Comparison of ENCODE assay signal across 10 mouse cellular contexts in the genomic region with DNA sequence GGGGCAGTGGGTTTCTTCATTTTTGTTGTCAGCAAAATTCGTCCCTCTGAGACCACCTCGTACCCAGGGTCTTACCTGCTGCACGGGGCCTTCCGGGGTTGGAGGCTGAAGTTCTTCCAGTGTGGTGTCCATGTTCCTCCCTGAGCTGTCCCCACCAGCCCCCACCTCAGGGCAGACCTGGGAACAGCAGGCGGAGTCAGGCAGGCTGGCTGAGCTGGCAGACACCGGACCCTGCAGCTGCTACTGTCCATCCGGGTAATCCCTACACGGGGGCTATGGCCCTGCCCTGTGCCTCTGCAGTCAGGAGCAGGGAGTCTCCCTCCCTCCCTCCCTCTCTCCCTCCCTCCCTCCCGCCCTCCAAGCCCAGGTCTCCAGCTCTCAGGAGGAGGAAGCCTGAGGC. TPM values are rescaled to one million over a fixed set of nuclear protein-coding genes. Genes with fewer than 3 reads are reported as not detected.
DNase-seq lines count a peak whose midpoint lies in the region; ATAC-seq and TF ChIP-seq lines count a peak whose summit lies in the region.
"Had no signal": no experiment of that assay in that cellular context is flagged by ENCODE, and none has a peak within 500 bp of the region (broad histone marks: within the 10 kb centered on the region; RNA-seq: fewer than 3 reads in every experiment).

No protein-coding gene starts in this region.

- H3K9ac ChIP-seq in heart, embryonic 15.5 days = no peak overlapping the region
- H3K9ac ChIP-seq in midbrain, embryonic 12.5 days (replicated peaks) = 0 out of 2 replicates have a peak overlapping the region, but pooled peaks have one; percentile 4
- no peak overlapping the region for H3K9ac ChIP-seq in midbrain, embryonic 13.5 days (replicated peaks)
- H3K9ac ChIP-seq in hindbrain, embryonic 12.5 days = peak overlapping the region; percentile 35
- no peak overlapping the region for H3K9ac ChIP-seq in stomach, postnatal 0 days (ENCODE audit: low read length)
- H3K9ac ChIP-seq: liver, embryonic 14.5 days had no signal

- no peak for TF ChIP-seq CTCF in stomach, postnatal 0 days (IDR thresholded peaks at IDR 0.05; ENCODE audit: low read depth)

- ATAC-seq in heart, embryonic 15.5 days (replicated peaks; ENCODE audit: insufficient number of reproducible peaks, insufficient read depth, low FRiP score, low read depth) = no peak
- ATAC-seq in midbrain, embryonic 12.5 days (ENCODE audit: low FRiP score, low read depth) = peak; percentile 17; the same call in 1 of the 2 replicates
- no peak for ATAC-seq in midbrain, embryonic 13.5 days
- no peak for ATAC-seq in hindbrain, embryonic 12.5 days (ENCODE audit: low FRiP score)
- ATAC-seq in stomach, postnatal 0 days (ENCODE audit: low FRiP score, low TSS enrichment) = peak; percentile 15; the same call in 1 of the 2 replicates
- no peak for ATAC-seq in inflammation-experienced regulatory T-cells, adult 6 months

- H3K36me3 ChIP-seq in heart, embryonic 15.5 days = peaks cover 12% of the 10 kb centered on the region
- peaks cover 39% of the 10 kb centered on the region for H3K36me3 ChIP-seq in midbrain, embryonic 12.5 days
- peaks cover 35% of the 10 kb centered on the region for H3K36me3 ChIP-seq in midbrain, embryonic 13.5 days
- peaks cover 34% of the 10 kb centered on the region for H3K36me3 ChIP-seq in hindbrain, embryonic 12.5 days
- H3K36me3 ChIP-seq in stomach, postnatal 0 days (ENCODE audit: control insufficient read depth, insufficient read depth, low read length) = peaks cover 13% of the 10 kb centered on the region; the same call in 1 of the 2 replicates

- no peak overlapping the region for H3K4me3 ChIP-seq in heart, embryonic 15.5 days
- H3K4me3 ChIP-seq in midbrain, embryonic 12.5 days = no peak overlapping the region
- H3K4me3 ChIP-seq in midbrain, embryonic 13.5 days (replicated peaks) = no peak overlapping the region
- H3K4me3 ChIP-seq in hindbrain, embryonic 12.5 days = no peak overlapping the region
- no peak overlapping the region for H3K4me3 ChIP-seq in stomach, postnatal 0 days (ENCODE audit: low read depth, low read length)

- WGBS in heart, embryonic 15.5 days = 28% methylated on average over 8 of the region's 9 CpGs
- WGBS in midbrain, embryonic 12.5 days = 25% methylated on average over 9 of the region's 9 CpGs
- WGBS in midbrain, embryonic 13.5 days = 28% methylated on average over 8 of the region's 9 CpGs
- WGBS in hindbrain, embryonic 12.5 days = 39% methylated on average over 8 of the region's 9 CpGs
- 38% methylated on average over 8 of the region's 9 CpGs for WGBS in stomach, postnatal 0 days

- 0 out of 2 replicates have a peak overlapping the region, but pooled peaks have one; percentile 6 for H3K4me2 ChIP-seq in heart, embryonic 15.5 days
- no peak overlapping the region for H3K4me2 ChIP-seq in midbrain, embryonic 12.5 days (replicated peaks)
- H3K4me2 ChIP-seq in midbrain, embryonic 13.5 days (replicated peaks) = no peak overlapping the region
- H3K4me2 ChIP-seq in hindbrain, embryonic 12.5 days (replicated peaks) = no peak overlapping the region
- H3K4me2 ChIP-seq in stomach, postnatal 0 days (replicated peaks; ENCODE audit: low read depth) = no peak overlapping the region

- intact Hi-C loops in heart, postnatal 14 days (cut with DNase I) = loop anchor here (5.0 to 10.0 kb wide), 2 partner anchors 114 to 301 kb away; no protein-coding TSS in a partner anchor

- no peak overlapping the region for H3K27ac ChIP-seq in heart, embryonic 15.5 days
- no peak overlapping the region; the same call in 1 of the 2 replicates for H3K27ac ChIP-seq in midbrain, embryonic 12.5 days (replicated peaks)
- H3K27ac ChIP-seq in midbrain, embryonic 13.5 days = no peak overlapping the region; the same call in 1 of the 2 replicates
- no peak overlapping the region for H3K27ac ChIP-seq in hindbrain, embryonic 12.5 days
- H3K27ac ChIP-seq in stomach, postnatal 0 days (replicated peaks) = no peak overlapping the region
- H3K27ac ChIP-seq: liver, embryonic 14.5 days had no signal

- no peaks in the 10 kb centered on the region for H3K9me3 ChIP-seq in heart, embryonic 15.5 days (replicated peaks)
- no peaks in the 10 kb centered on the region for H3K9me3 ChIP-seq in midbrain, embryonic 12.5 days
- H3K9me3 ChIP-seq in midbrain, embryonic 13.5 days = no peaks in the 10 kb centered on the region
- H3K9me3 ChIP-seq in hindbrain, embryonic 12.5 days (replicated peaks) = no peaks in the 10 kb centered on the region
- H3K9me3 ChIP-seq in stomach, postnatal 0 days (ENCODE audit: control insufficient read depth, low read length) = no peaks in the 10 kb centered on the region

- TF ChIP-seq EP300 in stomach, postnatal 0 days (optimal IDR thresholded peaks at IDR 0.05) = no peak

- peaks cover 37% of the 10 kb centered on the region for H3K4me1 ChIP-seq in heart, embryonic 15.5 days (replicated peaks)
- H3K4me1 ChIP-seq in midbrain, embryonic 12.5 days = peaks cover 21% of the 10 kb centered on the region
- H3K4me1 ChIP-seq in midbrain, embryonic 13.5 days (replicated peaks) = peaks cover 26% of the 10 kb centered on the region
- H3K4me1 ChIP-seq in hindbrain, embryonic 12.5 days = peaks cover 33% of the 10 kb centered on the region
- H3K4me1 ChIP-seq in stomach, postnatal 0 days (replicated peaks; ENCODE audit: control insufficient read depth, insufficient read depth) = no peaks in the 10 kb centered on the region; the same call in 1 of the 2 replicates

- DNase-seq in heart, postnatal 14 days = no peak
- peak; percentile 16 for DNase-seq in stomach, postnatal 0 days (ENCODE audit: low spot score)
- no peak for DNase-seq in spleen, adult 12 weeks (ENCODE audit: low spot score)
- DNase-seq: thymus, adult 2 months had no signal

- no peaks in the 10 kb centered on the region for H3K27me3 ChIP-seq in heart, embryonic 15.5 days
- H3K27me3 ChIP-seq in midbrain, embryonic 12.5 days = no peaks in the 10 kb centered on the region; the same call in 1 of the 2 replicates
- no peaks in the 10 kb centered on the region for H3K27me3 ChIP-seq in midbrain, embryonic 13.5 days
- no peaks in the 10 kb centered on the region for H3K27me3 ChIP-seq in hindbrain, embryonic 12.5 days
- no peaks in the 10 kb centered on the region for H3K27me3 ChIP-seq in stomach, postnatal 0 days (ENCODE audit: control insufficient read depth, insufficient read depth, low read length)

RNA-seq across cellular contexts. Expression of gene Thap3, which starts 5.2 kb away (rescaled TPM):
- 26.3 and 34.4 TPM in 2 replicates for polyA plus RNA-seq in heart, embryonic 15.5 days (2015; fragmentation: Nextera tagmentation; extraction: Ambion mirVana)
- 10 to 100 TPM; 13.9 to 14.5 TPM for total RNA-seq in heart, postnatal 14 days (2021)
- polyA plus RNA-seq in midbrain, embryonic 12.5 days (2016; fragmentation: Nextera tagmentation; extraction: Ambion mirVana) = 30.9 and 33.9 TPM in 2 replicates
- 34.7 and 38.0 TPM in 2 replicates for polyA plus RNA-seq in midbrain, embryonic 13.5 days (2015; fragmentation: Nextera tagmentation; extraction: Ambion mirVana)
- polyA plus RNA-seq in hindbrain, embryonic 12.5 days (2016; fragmentation: Nextera tagmentation; extraction: Ambion mirVana) = 31.7 and 37.0 TPM in 2 replicates
- polyA plus RNA-seq in stomach, postnatal 0 days (2015; fragmentation: Nextera tagmentation; extraction: Ambion mirVana) = 22.2 and 23.5 TPM in 2 replicates
- 100 to 1,000 TPM; 107 to 167 (median 117) TPM for polyA plus RNA-seq in inflammation-experienced regulatory T-cells, adult 6 months (2017; shearing (Covaris generic))

RNA-seq across cellular contexts. Expression of gene Phf13, which starts 12.5 kb away (rescaled TPM):
- 15.2 and 20.7 TPM in 2 replicates for polyA plus RNA-seq in heart, embryonic 15.5 days (2015; fragmentation: Nextera tagmentation; extraction: Ambion mirVana)
- total RNA-seq in heart, postnatal 14 days (2021) = 1 to 10 TPM; 7.6 to 8.5 TPM
- polyA plus RNA-seq in midbrain, embryonic 12.5 days (2016; fragmentation: Nextera tagmentation; extraction: Ambion mirVana) = 25.8 and 28.9 TPM in 2 replicates
- polyA plus RNA-seq in midbrain, embryonic 13.5 days (2015; fragmentation: Nextera tagmentation; extraction: Ambion mirVana) = 17.5 and 17.7 TPM in 2 replicates
- 29.2 and 29.7 TPM in 2 replicates for polyA plus RNA-seq in hindbrain, embryonic 12.5 days (2016; fragmentation: Nextera tagmentation; extraction: Ambion mirVana)
- 12.4 and 12.7 TPM in 2 replicates for polyA plus RNA-seq in stomach, postnatal 0 days (2015; fragmentation: Nextera tagmentation; extraction: Ambion mirVana)
- 1 to 10 TPM; 3.2 to 4.6 (median 4.2) TPM for polyA plus RNA-seq in inflammation-experienced regulatory T-cells, adult 6 months (2017; shearing (Covaris generic))

RNA-seq across cellular contexts. Expression of gene Klhl21, which starts 25.0 kb away (rescaled TPM):
- polyA plus RNA-seq in heart, embryonic 15.5 days (2015; fragmentation: Nextera tagmentation; extraction: Ambion mirVana) = 26.1 and 30.9 TPM in 2 replicates
- 10 to 100 TPM; 53.0 to 56.9 TPM for total RNA-seq in heart, postnatal 14 days (2021)
- 4.7 and 5.4 TPM in 2 replicates for polyA plus RNA-seq in midbrain, embryonic 12.5 days (2016; fragmentation: Nextera tagmentation; extraction: Ambion mirVana)
- 2.0 and 3.0 TPM in 2 replicates for polyA plus RNA-seq in midbrain, embryonic 13.5 days (2015; fragmentation: Nextera tagmentation; extraction: Ambion mirVana)
- 8.0 and 8.2 TPM in 2 replicates for polyA plus RNA-seq in hindbrain, embryonic 12.5 days (2016; fragmentation: Nextera tagmentation; extraction: Ambion mirVana)
- polyA plus RNA-seq in stomach, postnatal 0 days (2015; fragmentation: Nextera tagmentation; extraction: Ambion mirVana) = 11.2 and 11.9 TPM in 2 replicates
- 1 to 10 TPM; 3.0 to 4.2 (median 3.6) TPM for polyA plus RNA-seq in inflammation-experienced regulatory T-cells, adult 6 months (2017; shearing (Covaris generic))

RNA-seq across cellular contexts. Expression of gene Zbtb48, which starts 43.9 kb away (rescaled TPM):
- 10.6 and 14.1 TPM in 2 replicates for polyA plus RNA-seq in heart, embryonic 15.5 days (2015; fragmentation: Nextera tagmentation; extraction: Ambion mirVana)
- total RNA-seq in heart, postnatal 14 days (2021) = 1 to 10 TPM; 4.7 to 7.5 TPM
- 20.8 and 23.4 TPM in 2 replicates for polyA plus RNA-seq in midbrain, embryonic 12.5 days (2016; fragmentation: Nextera tagmentation; extraction: Ambion mirVana)
- polyA plus RNA-seq in midbrain, embryonic 13.5 days (2015; fragmentation: Nextera tagmentation; extraction: Ambion mirVana) = 17.9 and 26.3 TPM in 2 replicates
- 20.4 and 25.2 TPM in 2 replicates for polyA plus RNA-seq in hindbrain, embryonic 12.5 days (2016; fragmentation: Nextera tagmentation; extraction: Ambion mirVana)
- 10.1 and 10.6 TPM in 2 replicates for polyA plus RNA-seq in stomach, postnatal 0 days (2015; fragmentation: Nextera tagmentation; extraction: Ambion mirVana)
- 10 to 100 TPM; 16.2 to 26.3 (median 18.9) TPM for polyA plus RNA-seq in inflammation-experienced regulatory T-cells, adult 6 months (2017; shearing (Covaris generic))

RNA-seq across cellular contexts. Expression of gene Dnajc11, which starts 50.1 kb away (rescaled TPM):
- 45.4 and 56.4 TPM in 2 replicates for polyA plus RNA-seq in heart, embryonic 15.5 days (2015; fragmentation: Nextera tagmentation; extraction: Ambion mirVana)
- 100 to 1,000 TPM in 1 of 2 experiments, 10 to 100 TPM in 1; 94.7 to 103 TPM for total RNA-seq in heart, postnatal 14 days (2021)
- 84.4 and 89.8 TPM in 2 replicates for polyA plus RNA-seq in midbrain, embryonic 12.5 days (2016; fragmentation: Nextera tagmentation; extraction: Ambion mirVana)
- 88.0 and 89.2 TPM in 2 replicates for polyA plus RNA-seq in midbrain, embryonic 13.5 days (2015; fragmentation: Nextera tagmentation; extraction: Ambion mirVana)
- polyA plus RNA-seq in hindbrain, embryonic 12.5 days (2016; fragmentation: Nextera tagmentation; extraction: Ambion mirVana) = 82.8 and 83.2 TPM in 2 replicates
- 33.0 and 34.5 TPM in 2 replicates for polyA plus RNA-seq in stomach, postnatal 0 days (2015; fragmentation: Nextera tagmentation; extraction: Ambion mirVana)
- 10 to 100 TPM; 28.1 to 33.8 (median 33.5) TPM for polyA plus RNA-seq in inflammation-experienced regulatory T-cells, adult 6 months (2017; shearing (Covaris generic))

Comparison
In these comparisons a context has a peak if more than half of its experiments do, and no peak if none do; other contexts are left out.
1. ATAC-seq: peak in midbrain, embryonic 12.5 days (single experiment) and stomach, postnatal 0 days (single experiment); none in heart, embryonic 15.5 days (single experiment), midbrain, embryonic 13.5 days (single experiment), hindbrain, embryonic 12.5 days (single experiment) and inflammation-experienced regulatory T-cells, adult 6 months (single experiment).
2. H3K9ac ChIP-seq: peak in midbrain, embryonic 12.5 days (single experiment) and hindbrain, embryonic 12.5 days (single experiment); none in heart, embryonic 15.5 days (single experiment), midbrain, embryonic 13.5 days (single experiment) and stomach, postnatal 0 days (single experiment).